Mouse (Mus musculus): ENCODE data around the gene Col9a3. TPM values are rescaled to one million over a fixed set of nuclear protein-coding genes. Genes with fewer than 3 reads are reported as not detected.
A peak's percentile ranks its signal among the peaks of the same experiment; 100 is the strongest.

The Col9a3 gene
- polyA plus RNA-seq, 1 experiment from 2014 or later, result 13.1 TPM

GRCm38 (mm10) chr2:180646841-180647240, 49.3 kb downstream of the Col9a3 start:
- H3K9me3 ChIP-seq (replicated peaks; ENCODE audit: control insufficient read depth, low read length), result peaks cover 14% of the 10 kb centered on the region
- no peaks in the 10 kb centered on the region for H3K4me1 ChIP-seq (ENCODE audit: control insufficient read depth, insufficient read depth, low read length)
- no peak overlapping the region for H3K27ac ChIP-seq (ENCODE audit: low read length)
- no peak for ATAC-seq (replicated peaks; ENCODE audit: extremely low read depth, insufficient read depth, low FRiP score)
- peaks cover 30% of the 10 kb centered on the region for H3K27me3 ChIP-seq (ENCODE audit: control insufficient read depth, insufficient read depth, low read length)
- H3K4me2 ChIP-seq (ENCODE audit: low read depth, low read length), result no peak overlapping the region
- H3K4me3 ChIP-seq (ENCODE audit: low read length), result no peak overlapping the region
- H3K9ac ChIP-seq (ENCODE audit: low read length), result no peak overlapping the region
- 0 out of 2 replicates have a peak, but pooled peaks cover 3% of the 10 kb centered on the region for H3K36me3 ChIP-seq (ENCODE audit: control insufficient read depth, insufficient read depth)

GRCm38 (mm10) chr2:180654666-180655065, 57.1 kb downstream of the Col9a3 start:
- no peak for ATAC-seq (replicated peaks; ENCODE audit: extremely low read depth, insufficient read depth, low FRiP score)
- Histone ChIP-seq H3K9ac (ENCODE audit: low read length) (no peak overlapping the region), H3K27ac (ENCODE audit: low read length) (no peak overlapping the region), H3K4me3 (ENCODE audit: low read length) (no peak overlapping the region), H3K4me2 (ENCODE audit: low read depth, low read length) (no peak overlapping the region), H3K9me3 (replicated peaks; ENCODE audit: control insufficient read depth, low read length) (no peaks in the 10 kb centered on the region), H3K4me1 (ENCODE audit: control insufficient read depth, insufficient read depth, low read length) (peaks cover 6% of the 10 kb centered on the region; the same call in 1 of the 2 replicates), H3K36me3 (ENCODE audit: control insufficient read depth, insufficient read depth) (no peaks in the 10 kb centered on the region), H3K27me3 (ENCODE audit: control insufficient read depth, insufficient read depth, low read length) (no peaks in the 10 kb centered on the region)
- 73% methylated on average over 7 of the region's 7 CpGs for WGBS

GRCm38 (mm10) chr2:180655150-180655549, 57.6 kb downstream of the Col9a3 start:
- Histone ChIP-seq H3K4me2 (ENCODE audit: low read depth, low read length) (no peak overlapping the region), H3K4me1 (ENCODE audit: control insufficient read depth, insufficient read depth, low read length) (peaks cover 6% of the 10 kb centered on the region; the same call in 1 of the 2 replicates), H3K9ac (ENCODE audit: low read length) (no peak overlapping the region), H3K9me3 (replicated peaks; ENCODE audit: control insufficient read depth, low read length) (no peaks in the 10 kb centered on the region), H3K27ac (ENCODE audit: low read length) (no peak overlapping the region), H3K36me3 (ENCODE audit: control insufficient read depth, insufficient read depth) (no peaks in the 10 kb centered on the region), H3K4me3 (ENCODE audit: low read length) (no peak overlapping the region), H3K27me3 (ENCODE audit: control insufficient read depth, insufficient read depth, low read length) (no peaks in the 10 kb centered on the region)
- ATAC-seq (replicated peaks; ENCODE audit: extremely low read depth, insufficient read depth, low FRiP score), result no peak
- 64% methylated on average over 6 of the region's 6 CpGs for WGBS

GRCm38 (mm10) chr2:180657394-180658013, 59.9 kb downstream of the Col9a3 start:
- Histone ChIP-seq H3K9me3 (replicated peaks; ENCODE audit: control insufficient read depth, low read length) (no peaks in the 10 kb centered on the region), H3K4me2 (ENCODE audit: low read depth, low read length) (no peak overlapping the region), H3K4me1 (ENCODE audit: control insufficient read depth, insufficient read depth, low read length) (peaks cover 6% of the 10 kb centered on the region; the same call in 1 of the 2 replicates), H3K9ac (ENCODE audit: low read length) (no peak overlapping the region), H3K36me3 (ENCODE audit: control insufficient read depth, insufficient read depth) (peaks cover 12% of the 10 kb centered on the region), H3K27ac (ENCODE audit: low read length) (no peak overlapping the region), H3K27me3 (ENCODE audit: control insufficient read depth, insufficient read depth, low read length) (no peaks in the 10 kb centered on the region), H3K4me3 (ENCODE audit: low read length) (no peak overlapping the region)
- ATAC-seq (replicated peaks; ENCODE audit: extremely low read depth, insufficient read depth, low FRiP score), result peak; percentile 65
- 75% methylated on average over 4 of the region's 4 CpGs for WGBS

DNA sequence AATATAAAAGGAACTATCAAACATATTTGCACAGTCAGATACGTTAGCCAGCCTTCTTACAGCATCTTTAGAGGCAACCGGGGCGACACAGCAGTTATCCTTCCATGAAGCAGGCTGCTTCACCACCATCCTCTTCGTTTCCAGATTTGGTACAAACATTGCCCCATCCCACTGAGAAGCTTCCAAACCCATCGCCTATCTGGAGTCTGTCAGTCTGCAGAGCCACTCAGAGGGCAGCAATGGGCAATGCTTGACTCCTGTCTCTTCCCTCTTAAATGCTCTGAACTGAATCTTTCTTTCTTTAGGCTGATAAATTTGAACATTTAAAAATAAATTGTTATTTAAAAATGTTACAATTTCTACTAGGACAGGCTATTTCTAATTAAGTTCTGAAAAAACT, 60.8 kb downstream of the Col9a3 start:
- H3K27ac ChIP-seq (ENCODE audit: low read length), result no peak overlapping the region
- no peak overlapping the region for H3K4me2 ChIP-seq (ENCODE audit: low read depth, low read length)
- peaks cover 12% of the 10 kb centered on the region for H3K36me3 ChIP-seq (ENCODE audit: control insufficient read depth, insufficient read depth)
- H3K4me1 ChIP-seq (ENCODE audit: control insufficient read depth, insufficient read depth, low read length), result peaks cover 6% of the 10 kb centered on the region; the same call in 1 of the 2 replicates
- no peaks in the 10 kb centered on the region for H3K9me3 ChIP-seq (replicated peaks; ENCODE audit: control insufficient read depth, low read length)
- no peak overlapping the region for H3K9ac ChIP-seq (ENCODE audit: low read length)
- 91% methylated on average over 5 of the region's 5 CpGs for WGBS
- no peaks in the 10 kb centered on the region for H3K27me3 ChIP-seq (ENCODE audit: control insufficient read depth, insufficient read depth, low read length)
- no peak overlapping the region for H3K4me3 ChIP-seq (ENCODE audit: low read length)
- no peak for ATAC-seq (replicated peaks; ENCODE audit: extremely low read depth, insufficient read depth, low FRiP score)

DNA sequence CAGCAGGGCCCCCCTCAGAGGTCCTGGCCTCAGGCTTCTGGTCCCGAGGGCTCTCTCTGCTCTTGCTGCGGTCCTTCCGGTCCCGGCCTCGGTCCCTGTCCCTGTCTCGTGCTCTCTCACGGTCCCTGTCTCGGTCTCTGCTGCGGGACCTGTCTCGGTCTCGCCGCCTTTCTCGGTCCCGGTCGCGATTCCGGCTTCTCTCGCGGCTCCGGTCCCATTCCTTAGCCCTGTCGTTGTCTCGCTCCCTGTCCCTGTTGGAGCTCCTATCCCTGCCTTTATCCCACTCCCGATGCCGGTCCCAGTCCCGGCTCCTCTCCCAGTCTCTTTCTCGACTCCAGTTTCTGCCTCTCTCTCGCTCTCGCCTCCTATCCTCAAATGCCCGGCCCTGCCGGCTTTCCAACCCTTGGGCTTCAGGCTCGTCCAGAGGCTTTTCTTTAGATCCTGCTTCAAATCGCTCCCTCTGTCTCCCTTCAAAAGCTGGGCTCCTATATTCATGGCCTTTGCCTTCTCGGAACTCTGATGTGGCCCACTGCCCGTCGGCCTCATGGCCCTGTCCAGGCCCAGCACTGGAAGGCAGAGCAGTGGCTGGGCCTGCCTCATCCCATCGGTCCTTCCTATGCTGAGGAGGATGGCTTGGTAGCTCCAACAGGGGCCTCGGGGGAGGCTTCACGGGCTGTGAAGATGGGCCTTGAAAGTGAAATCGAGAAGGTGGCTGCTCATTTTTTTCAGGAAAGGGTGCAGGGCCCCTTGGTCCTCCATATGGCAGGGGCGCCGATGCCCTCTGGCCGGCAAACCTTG, 62.0 kb downstream of the Col9a3 start:
- Histone ChIP-seq H3K36me3 (ENCODE audit: control insufficient read depth, insufficient read depth) (peaks cover 12% of the 10 kb centered on the region), H3K9ac (ENCODE audit: low read length) (peak overlapping the region; percentile 61), H3K9me3 (replicated peaks; ENCODE audit: control insufficient read depth, low read length) (no peaks in the 10 kb centered on the region), H3K4me2 (ENCODE audit: low read depth, low read length) (peak overlapping the region; percentile 51), H3K4me1 (ENCODE audit: control insufficient read depth, insufficient read depth, low read length) (peaks cover 6% of the 10 kb centered on the region; the same call in 1 of the 2 replicates), H3K4me3 (ENCODE audit: low read length) (peak overlapping the region; percentile 2; the same call in 1 of the 2 replicates), H3K27ac (ENCODE audit: low read length) (no peak overlapping the region), H3K27me3 (ENCODE audit: control insufficient read depth, insufficient read depth, low read length) (no peaks in the 10 kb centered on the region)
- ATAC-seq (replicated peaks; ENCODE audit: extremely low read depth, insufficient read depth, low FRiP score), result no peak
- 36% methylated on average over 42 of the region's 42 CpGs for WGBS

- H3K27me3 ChIP-seq (ENCODE audit: control insufficient read depth, insufficient read depth, low read length), result no peaks in the 10 kb centered on the region
- H3K9me3 ChIP-seq (replicated peaks; ENCODE audit: control insufficient read depth, low read length), result no peaks in the 10 kb centered on the region
- peaks cover 12% of the 10 kb centered on the region for H3K36me3 ChIP-seq (ENCODE audit: control insufficient read depth, insufficient read depth)
- no peak overlapping the region for H3K9ac ChIP-seq (ENCODE audit: low read length)
- no peak overlapping the region for H3K27ac ChIP-seq (ENCODE audit: low read length)
- H3K4me1 ChIP-seq (ENCODE audit: control insufficient read depth, insufficient read depth, low read length), result peaks cover 6% of the 10 kb centered on the region; the same call in 1 of the 2 replicates
- no peak overlapping the region for H3K4me2 ChIP-seq (ENCODE audit: low read depth, low read length)
- ATAC-seq (replicated peaks; ENCODE audit: extremely low read depth, insufficient read depth, low FRiP score), result no peak
- 85% methylated on average over 5 of the region's 5 CpGs for WGBS
- no peak overlapping the region for H3K4me3 ChIP-seq (ENCODE audit: low read length)
These were observed 62.9 kb downstream of the Col9a3 start for GRCm38 (mm10) chr2:180660521-180660920.

GRCm38 (mm10) chr2:180662008-180662407, 64.4 kb downstream of the Col9a3 start:
- Histone ChIP-seq H3K4me2 (ENCODE audit: low read depth, low read length) (no peak overlapping the region), H3K4me1 (ENCODE audit: control insufficient read depth, insufficient read depth, low read length) (peaks cover 6% of the 10 kb centered on the region; the same call in 1 of the 2 replicates), H3K9me3 (replicated peaks; ENCODE audit: control insufficient read depth, low read length) (no peaks in the 10 kb centered on the region), H3K4me3 (ENCODE audit: low read length) (no peak overlapping the region), H3K9ac (ENCODE audit: low read length) (no peak overlapping the region), H3K27ac (ENCODE audit: low read length) (no peak overlapping the region), H3K27me3 (ENCODE audit: control insufficient read depth, insufficient read depth, low read length) (no peaks in the 10 kb centered on the region), H3K36me3 (ENCODE audit: control insufficient read depth, insufficient read depth) (peaks cover 23% of the 10 kb centered on the region)
- no peak for ATAC-seq (replicated peaks; ENCODE audit: extremely low read depth, insufficient read depth, low FRiP score)
- 87% methylated on average over 4 of the region's 4 CpGs for WGBS
